Mouse (Mus musculus) thymus, postnatal 25 days (tissue): Measurements from ENCODE around the gene Crabp2.
A peak's percentile ranks its signal among the peaks of the same experiment; 100 is the strongest.

ENCODE experiments used
- DNase-seq: peaks from one replicate; pipeline ENCODE4 v3.0.0; 2022

The Crabp2 gene

DNA sequence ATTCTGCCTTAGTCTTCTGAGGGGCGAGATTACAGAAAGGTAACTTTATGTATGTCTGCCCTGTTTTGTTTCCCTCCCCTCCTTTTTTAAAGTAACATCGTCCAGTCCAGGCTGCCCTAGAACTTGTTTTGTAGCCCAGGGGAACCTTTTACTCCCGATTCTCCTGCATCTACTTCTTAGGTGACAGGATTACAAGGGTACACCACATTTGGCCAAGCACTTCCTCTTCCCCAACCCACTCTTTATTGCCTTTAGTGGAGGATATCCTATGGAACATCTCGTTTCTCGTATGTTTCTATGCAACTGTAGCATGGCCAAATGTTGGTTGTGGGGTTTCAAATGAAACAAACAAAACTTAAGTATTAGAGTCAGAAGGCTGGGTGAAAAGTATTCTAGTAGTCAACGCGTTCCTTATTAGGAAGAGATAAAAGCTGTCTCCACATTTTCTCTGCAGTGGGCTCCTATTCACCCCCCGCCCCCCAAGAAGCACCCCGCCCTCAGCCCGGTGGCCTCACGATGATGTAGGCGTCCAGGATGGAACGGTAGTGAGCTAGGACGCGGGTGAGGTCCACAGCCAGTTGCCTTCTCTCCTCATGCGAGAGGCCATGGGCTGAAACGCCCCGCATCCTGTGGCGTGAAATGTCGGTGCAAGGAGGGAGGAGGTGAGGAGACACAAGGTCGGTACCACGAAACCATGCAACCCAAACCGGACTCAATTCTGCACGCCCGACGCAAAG is 19.0 kb upstream of the Crabp2 start:
- no peak for DNase-seq

DNA sequence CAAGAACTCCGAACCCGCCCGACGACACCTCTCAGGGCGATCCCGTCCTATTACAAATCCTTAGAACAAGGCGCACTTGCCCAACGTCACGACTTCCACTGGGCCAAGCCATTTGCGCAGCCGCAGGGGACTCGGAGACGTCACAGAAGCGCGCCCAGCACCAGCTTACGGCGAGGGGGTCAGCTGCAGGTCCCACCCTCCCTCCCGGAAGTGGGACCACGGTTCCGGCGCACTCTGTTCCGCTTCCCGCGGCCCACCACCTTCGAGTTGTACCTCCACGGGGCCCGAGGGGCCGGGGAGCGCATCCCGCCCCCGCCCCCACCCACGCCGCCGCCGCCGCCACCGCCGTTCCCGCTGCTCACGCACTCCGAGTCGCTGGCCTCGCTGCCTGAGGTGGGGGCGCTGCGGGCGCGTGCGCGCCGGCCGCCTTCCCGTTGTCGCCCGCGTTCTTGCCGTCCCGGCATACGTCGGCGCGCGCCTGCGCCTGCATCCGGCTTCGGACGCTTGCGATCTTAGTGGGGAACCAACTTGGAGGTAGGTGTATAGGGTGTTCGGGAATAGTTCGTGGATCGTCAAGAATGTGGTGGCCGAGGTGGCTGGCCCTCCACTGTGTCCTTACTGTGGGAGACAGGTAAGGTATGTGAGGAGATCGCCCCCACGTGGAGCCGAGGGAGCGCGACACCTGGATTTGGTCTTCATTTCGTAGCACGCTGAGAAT is 18.2 kb upstream of the Crabp2 start, which contains the start of the genes Isg20l2 and Rrnad1:
TSS of gene Isg20l2 (plus strand) at position 237 of the 718 bp plus-strand sequence.
TSS of gene Rrnad1 (minus strand) at position 640 of the 718 bp plus-strand sequence.
- peak; percentile 96 for DNase-seq

DNA sequence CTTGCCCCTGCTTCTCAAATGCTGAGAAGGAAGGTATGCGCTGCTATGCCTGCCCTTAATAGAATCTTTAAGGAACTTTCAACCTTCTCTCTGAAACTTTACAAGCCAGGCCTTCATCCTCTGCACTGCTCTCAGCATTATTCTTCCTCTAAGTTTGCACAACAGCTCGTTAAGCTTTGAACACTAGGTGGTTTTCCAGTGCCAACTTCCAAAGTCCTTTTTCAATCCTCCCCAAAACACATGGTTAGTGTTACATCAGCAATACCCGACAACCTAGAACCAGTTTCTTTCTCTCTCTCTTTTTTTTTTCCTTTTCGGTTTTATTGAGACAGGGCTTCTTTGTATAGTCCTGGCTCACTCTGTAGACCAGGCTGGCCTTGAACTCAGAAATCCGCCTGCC is 14.4 kb upstream of the Crabp2 start:
- DNase-seq: no peak

DNA sequence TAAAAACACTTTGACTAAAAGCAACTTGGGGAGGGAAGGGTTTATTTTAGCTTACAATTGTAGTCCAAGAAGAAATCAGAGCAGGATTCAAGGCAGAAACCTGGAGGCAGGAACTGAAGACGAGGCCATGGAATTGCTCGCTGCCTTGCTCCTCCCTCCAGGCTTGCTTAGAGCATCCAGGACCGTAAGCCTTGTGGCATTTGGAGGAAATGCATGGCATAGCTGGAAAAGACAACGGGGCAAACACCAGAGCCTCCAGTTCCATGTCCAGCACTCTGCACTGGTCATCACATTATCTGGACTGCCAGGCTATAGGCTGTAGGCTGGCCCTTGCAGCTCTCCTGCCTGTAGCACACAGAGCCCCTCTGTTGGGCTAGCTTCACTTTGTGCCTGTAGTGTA is 14.0 kb upstream of the Crabp2 start:
- no peak for DNase-seq

DNA sequence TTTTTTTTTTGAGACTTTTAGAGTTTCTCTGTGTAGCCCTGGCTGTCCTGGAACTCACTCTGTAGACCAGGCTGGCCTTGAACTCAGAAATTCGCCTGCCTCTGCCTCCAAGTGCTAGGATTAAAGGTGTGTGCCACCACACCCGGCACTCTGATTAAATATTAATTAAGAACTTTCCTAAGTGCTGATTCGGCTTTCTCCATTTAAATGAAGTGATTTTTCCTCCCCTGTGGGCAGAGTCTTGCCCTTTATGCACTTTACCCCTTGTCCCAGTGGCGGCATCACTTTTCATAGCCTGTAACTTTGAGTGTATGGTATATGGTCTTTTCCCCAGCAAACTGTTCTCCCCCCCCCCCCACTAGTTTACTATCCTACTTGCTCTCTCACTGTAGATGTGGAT is 13.3 kb upstream of the Crabp2 start:
- DNase-seq: no peak

DNA sequence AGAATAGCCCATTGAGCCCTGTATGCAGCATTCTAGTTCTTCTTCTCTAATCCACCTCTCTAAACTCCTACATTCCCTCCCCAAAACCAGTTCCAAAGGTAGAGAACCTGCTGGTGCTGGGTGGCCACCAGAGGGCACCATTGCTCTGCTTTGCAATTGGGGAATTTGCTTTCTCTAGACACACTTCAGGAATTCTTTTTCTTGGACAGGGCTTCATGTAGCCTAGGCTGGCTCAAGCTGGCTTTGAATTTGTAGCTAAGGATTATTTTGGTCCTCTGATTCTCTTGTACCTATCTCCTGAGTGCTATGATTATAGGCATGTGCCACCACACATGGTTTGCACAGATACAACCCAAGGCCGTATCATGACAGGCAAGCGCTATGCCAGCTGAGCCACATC is 12.7 kb upstream of the Crabp2 start:
- DNase-seq: peak; percentile 62

DNA sequence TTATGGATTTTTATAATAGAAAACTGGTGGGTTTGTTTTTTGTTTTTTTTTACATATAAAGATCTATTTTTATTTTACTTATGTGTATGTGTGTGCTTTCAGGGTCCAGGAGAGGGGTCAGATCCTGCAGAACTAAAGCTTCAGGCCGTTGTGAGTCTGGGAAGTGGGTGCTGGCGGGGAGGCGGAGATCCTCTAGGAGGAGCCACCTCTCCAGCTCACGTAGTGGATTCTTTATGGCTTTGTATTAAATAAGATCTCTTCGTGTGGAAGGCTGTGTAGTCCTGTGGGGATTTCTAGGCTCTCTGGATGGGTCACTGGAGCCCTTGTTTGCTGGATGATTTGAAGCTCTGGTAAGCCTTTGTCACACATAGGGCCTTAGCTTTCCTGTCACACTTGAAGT is 7.9 kb upstream of the Crabp2 start:
- DNase-seq: no peak

DNA sequence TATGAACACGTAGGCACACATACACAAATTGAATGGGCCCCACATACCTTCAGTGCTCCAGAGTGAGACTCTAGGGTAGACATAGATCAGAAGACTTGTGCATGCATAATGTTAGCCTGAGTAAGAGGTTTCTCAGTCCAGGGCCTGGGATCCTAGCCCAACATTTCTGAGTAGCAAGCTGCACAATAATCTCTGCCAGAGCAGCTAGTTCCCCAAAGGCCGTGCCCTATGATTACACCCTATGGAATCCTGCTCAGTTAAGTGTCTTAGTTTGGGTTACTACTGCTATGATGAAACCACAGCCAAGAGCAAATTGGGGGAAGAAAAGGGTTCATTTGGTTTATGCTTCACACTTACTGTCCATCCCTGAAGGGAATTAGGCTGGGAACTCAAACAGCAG is 6.0 kb upstream of the Crabp2 start:
- DNase-seq: no peak

DNA sequence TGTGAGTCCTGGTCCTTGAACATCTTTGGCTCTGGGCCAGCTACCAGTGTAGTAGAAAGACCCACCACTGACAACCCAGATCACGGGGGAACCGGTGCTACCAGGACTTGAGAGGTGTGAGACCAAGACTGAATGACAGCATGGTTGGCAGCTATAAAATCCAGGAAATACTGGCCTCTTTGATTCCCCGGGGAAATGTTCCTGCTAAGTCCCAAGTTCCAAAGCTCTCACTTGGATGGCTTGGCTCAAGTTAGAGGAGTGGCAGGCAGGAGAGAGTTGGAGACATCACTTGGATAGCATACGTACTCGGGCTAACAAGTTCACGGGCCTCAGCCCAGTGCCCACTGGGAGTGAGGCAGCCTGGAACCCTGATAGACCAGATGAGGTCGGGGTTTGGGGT is 4.9 kb upstream of the Crabp2 start:
- no peak for DNase-seq

DNA sequence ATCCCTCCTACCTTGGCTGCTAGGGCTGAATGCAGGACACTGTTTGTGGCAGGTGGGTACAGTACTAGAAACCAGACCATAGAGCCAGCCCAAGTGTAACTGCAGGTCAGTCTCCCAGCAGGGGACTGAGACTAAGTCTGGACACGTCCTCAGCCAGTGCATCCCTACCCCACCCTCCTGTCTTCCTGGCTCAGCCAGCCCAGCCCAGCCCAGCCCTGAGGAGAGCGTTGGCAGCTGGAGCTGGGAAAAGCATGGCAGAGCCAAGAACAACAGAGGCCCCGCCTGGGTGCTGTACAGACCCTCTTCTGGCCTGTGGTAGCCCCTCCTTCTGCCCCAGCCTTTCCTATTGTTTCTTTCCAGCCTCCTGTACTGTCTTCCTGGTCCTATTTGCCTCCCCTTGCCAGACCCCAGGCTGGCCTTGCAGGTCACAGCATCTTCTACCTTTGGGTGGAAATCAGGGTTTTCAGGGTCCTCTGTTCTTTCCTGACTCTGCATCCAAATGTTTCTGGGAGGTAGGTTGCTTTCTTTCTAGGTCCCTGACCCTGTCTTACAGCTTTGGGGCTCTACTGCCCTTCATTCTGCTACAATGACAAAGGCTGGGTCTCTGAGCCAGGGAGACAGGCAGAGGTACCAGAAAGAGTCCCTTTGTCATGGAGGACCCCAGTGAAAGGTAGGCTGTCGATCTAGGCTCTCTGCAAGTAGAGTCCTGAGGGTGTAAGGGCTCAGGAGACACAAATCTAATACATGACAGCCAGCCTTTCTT is 3.4 kb upstream of the Crabp2 start:
- no peak for DNase-seq

DNA sequence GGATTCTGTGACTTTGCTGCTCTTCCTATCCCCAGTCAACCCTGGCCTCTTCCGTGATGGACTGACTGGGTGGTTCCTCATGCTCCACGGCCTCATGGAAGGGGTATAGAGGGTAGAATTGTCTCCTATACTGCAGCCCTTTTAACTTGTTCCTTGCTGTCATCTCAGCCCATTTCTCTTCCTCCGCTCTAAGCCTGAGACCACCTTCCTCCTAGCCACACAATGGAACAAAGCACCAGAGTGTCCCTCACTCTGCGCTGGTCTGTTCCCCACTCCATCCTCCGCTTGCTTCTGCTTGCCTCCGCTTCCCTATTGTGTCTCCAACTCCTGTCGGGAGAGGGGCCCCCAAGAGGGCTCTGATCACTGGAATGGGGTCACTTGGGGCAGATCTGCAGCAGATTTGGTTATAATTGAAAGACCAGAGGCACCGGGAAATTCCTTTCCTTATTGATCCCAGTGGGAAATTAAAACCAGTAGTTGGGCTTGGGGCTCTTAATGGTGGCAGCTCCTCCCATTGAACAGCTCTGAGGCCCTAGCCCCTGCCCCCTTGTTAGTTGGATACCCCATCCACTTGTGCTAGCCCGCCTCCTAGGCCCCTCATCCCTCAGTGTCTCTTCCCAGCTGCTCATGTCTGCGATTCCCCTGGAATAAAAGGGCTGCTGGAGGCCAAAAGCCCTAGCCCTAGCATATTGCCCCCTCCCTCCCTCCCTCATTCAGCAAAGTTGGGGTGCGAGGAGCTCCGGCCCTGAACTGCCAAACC is 2.5 kb upstream of the Crabp2 start:
- no peak for DNase-seq

DNA sequence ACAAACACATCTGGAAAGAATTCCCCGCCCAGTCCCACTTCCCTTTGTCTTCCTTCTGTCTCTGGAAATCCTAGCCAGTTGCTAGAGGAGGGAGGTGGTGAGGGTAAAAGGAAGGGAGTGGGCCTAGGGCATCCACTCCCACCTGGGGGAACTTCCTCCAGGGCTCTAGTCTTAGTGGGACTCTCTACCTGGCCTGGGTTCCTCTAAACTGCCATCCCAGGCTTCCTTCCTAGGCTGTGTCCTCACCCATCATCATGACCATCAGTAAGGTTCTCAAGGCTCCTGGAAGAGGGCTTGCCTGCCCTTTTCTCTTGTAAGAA is 2.0 kb upstream of the Crabp2 start:
- no peak for DNase-seq

DNA sequence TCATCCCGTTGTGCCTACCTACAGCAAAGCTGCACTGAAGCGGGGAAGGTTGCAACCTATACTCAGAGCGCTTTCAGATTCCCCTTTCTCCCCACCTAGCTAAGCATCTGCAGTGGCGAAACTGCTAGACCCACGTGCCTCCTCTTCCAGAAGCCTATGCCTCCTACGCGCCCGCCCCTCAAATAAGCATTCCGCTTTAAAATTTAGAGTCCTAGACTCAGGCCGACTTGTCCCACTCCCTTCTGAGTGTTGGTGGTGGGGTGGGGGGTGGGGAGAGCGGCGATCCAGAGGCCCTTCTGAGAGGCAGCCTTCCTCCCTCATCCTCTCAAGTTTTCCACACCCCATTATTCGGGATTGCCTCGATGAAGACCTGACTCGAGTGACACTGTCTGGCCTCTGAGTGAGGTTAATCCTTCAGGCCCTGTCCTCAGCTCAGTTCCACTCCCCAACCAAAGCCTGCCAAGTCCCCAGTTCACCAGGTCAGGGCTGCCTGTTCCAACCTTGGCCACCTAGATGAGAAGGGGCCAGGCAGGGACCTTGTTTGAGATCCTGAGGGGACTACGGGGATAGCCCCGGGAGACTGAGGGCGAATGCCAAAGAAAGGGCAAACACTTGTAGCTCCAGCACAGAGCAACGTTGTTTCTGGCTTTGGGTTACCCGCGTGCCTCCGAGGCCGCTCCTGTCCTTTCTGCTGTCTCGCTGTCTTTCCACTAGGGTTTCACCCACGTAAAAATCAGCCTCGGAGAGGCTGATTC is 1.2 kb upstream of the Crabp2 start:
- no peak for DNase-seq

DNA sequence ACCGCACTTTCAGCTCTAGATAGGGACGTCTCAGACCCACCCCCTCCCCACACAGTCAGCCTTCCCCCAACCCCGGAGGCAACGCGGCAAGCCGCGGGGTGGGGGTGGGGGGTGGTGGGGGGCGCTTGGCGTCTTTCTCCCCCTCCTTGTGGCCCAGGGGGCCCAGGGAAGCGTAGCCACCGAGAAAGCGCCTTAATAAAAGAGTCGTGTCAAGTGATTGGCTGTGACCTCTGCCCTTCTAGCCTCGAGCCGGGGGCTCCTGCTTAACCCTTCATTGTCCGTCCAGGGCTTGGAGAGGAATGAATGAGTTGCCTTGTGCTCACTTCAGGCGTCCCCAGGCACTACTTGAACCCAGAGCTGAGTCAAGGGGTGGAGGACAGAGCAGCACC is 661 bp upstream of the Crabp2 start:
- DNase-seq: no peak

DNA sequence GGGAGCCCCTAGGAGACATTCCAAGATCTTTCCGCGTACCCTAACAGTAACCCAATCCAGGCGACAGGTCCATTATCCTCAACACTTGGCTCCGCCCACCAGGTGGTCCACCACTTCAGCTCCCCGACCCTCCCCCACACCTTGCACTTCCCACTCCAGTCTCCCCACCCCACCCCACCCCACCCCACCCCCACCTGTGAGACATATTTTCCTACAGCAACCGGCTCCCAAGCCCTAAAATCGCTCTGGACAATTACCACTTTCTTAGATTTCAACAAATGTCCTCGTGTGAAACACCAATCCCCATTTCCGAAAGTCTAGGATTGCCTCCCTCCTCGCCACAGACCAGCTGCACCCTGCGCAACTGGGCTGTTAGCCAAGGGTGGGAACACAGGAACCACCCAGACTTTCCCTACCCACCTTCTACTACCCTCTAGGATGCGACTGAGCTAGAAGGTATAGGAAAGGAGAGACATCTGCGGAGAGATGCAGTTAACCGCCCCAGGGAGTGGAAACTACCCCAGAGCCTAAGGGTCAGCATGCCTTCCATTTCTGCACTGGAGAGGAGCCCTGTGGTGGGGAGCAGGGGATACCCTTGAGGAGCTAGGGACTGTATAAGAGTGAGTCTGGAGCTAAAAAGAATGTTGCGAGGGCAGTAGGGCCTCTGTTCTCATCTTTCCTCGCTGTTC is 944 bp downstream of the Crabp2 start:
- DNase-seq: no peak

DNA sequence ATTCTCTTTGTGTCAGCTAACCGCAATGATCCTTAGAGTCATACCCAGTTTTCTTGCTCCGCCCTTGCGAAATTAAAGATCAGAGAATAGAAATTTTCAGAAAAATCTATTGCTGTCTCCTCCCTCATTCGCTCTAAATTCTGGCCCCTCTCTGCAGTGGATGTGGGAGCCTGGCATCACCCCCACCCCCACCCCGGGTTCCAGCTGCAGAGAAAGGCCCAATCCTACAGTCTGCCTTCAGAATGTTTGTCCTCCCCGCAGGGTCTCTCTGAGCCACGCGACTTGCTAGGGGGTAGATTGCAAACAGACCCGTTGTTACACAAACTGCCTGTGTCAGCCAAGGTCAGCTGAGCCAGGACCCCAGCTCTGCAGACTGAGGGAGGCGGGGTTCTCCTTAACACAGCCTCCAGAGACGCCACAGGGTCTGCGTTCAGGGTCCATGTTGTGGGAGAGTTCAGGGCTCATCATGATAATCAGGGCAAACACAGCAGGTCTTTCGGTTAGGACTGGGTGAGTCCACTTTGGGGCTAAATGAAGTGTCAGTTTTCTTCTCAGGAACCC is 1.6 kb downstream of the Crabp2 start:
- DNase-seq: no peak

DNA sequence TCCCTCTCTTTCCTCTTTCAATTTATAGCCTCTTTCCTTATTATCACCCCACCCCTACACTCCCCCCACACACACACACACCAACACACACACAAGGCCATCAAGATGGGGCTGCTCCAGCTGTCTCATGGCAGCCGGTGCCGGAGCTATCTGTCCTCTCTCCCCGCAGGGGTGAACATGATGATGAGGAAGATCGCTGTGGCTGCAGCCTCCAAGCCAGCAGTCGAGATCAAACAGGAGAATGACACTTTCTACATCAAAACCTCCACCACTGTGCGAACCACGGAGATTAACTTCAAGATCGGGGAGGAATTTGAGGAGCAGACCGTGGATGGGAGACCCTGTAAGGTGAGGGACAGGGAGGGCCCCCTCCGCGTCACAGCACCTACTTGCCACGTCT is 3.5 kb downstream of the Crabp2 start:
- no peak for DNase-seq

DNA sequence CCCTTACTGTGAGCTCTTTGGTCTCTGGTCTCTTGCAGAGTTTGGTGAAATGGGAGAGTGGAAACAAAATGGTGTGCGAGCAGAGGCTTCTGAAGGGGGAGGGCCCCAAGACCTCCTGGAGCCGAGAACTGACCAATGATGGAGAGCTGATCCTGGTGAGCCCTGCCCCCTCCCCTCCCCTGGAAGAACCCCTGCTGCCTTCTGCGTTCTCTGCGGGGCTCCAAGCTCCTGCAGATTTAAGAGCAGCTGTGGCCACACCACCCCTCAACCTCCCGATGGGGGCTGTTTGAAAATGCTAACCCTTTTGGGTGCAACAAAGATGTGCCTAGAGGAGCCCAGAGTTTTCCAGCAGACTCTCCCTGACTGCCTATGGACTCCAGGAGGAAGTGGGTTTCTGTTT is 4.0 kb downstream of the Crabp2 start:
- no peak for DNase-seq

DNA sequence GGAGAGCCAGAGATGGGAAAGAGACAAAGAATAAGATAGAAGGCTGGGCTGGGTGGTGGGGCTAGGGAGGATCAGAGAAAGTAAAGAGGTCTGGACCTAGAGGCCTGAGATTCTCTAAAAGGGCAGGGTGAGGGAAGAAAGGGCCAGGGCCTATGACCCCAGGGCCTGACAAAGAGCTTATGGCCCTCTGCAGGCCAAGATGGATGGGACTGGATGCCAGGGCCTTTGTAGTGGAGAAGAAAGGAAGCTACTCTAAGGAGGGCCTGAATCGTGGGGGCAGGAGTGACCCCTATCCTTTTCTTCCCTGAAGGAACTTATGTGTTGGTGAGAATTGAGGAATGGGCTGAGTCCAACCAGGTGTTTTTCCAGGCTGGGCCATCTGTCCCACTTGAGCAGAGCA is 9.6 kb downstream of the Crabp2 start:
- DNase-seq: no peak

DNA sequence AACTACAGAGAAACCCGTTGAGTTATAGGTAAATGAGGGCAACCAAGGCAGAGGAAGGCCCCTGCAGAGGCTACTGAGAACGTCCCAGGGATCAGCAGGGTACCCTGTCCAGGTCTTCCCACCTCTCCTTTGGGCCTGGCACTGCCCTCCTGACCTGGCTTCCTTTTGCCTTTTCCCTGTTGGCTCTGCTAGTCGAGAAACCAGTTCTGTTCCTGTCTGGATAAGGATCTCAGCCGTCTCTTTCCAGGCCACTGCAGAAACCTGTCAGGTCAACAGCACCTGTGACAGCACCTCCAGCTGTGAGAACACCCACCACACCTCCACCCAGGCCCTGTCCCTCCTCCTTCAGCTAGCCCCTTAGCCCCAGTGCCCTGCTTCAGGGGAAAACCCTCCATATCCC is 10.0 kb downstream of the Crabp2 start:
- no peak for DNase-seq

DNA sequence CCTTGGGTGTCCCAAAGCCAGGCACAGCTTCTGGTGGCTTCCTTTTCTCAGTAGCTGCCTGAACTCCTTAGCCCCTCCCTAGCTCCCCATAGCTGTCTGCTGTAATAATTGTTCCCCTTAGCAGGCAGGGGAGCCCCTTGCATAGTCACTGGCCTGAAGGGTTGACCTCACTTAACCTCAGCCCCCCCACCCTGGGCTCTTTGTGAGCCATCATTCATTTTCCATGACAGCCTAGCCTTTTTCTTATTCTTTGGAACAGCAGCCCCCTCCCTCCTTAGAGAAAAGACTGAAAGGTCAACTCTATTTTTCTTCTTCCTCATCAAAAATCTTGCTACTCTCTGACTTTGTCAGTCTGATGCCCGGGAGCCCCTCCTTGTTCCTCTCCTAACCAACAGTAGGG is 10.5 kb downstream of the Crabp2 start:
- no peak for DNase-seq

DNA sequence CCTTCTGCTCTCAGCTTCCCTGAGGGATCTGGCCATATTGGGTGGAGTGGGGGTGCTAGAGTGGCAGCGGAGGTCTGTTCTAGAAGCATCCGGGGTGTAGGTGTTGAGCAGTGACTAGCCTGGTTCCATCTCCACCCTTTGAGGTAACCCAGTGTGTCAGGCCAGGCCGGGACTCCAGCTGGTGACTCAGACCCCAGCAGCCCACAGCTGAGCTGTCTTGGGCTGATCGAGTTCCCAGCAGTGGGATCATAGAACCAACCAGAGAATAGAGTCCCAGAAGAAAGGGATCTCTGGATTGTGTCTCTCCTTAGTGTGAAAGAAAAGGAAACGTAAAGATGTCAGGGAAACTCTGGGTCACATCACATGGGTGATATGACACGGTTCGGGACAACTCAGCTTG is 10.9 kb downstream of the Crabp2 start:
- DNase-seq: no peak
